ENCODE assay signal across 8 mouse cellular contexts in genomic region chr1:161875706-161876552, GRCm38 (mm10). TPM values are rescaled to one million over a fixed set of nuclear protein-coding genes. Genes with fewer than 3 reads are reported as not detected.
DNase-seq lines count a peak whose midpoint lies in the region; ATAC-seq lines count a peak whose summit lies in the region.

No protein-coding gene starts in this region.

- no peaks in the 10 kb centered on the region for H3K27me3 ChIP-seq in heart, embryonic 14.5 days (ENCODE audit: control insufficient read depth, insufficient read depth, low read length)
- no peaks in the 10 kb centered on the region for H3K27me3 ChIP-seq in embryonic facial prominence, embryonic 12.5 days
- H3K27me3 ChIP-seq in liver, embryonic 15.5 days = no peaks in the 10 kb centered on the region; the same call in 1 of the 2 replicates

- H3K36me3 ChIP-seq in heart, embryonic 14.5 days (ENCODE audit: control insufficient read depth, insufficient read depth, low read length) = no peaks in the 10 kb centered on the region
- no peaks in the 10 kb centered on the region for H3K36me3 ChIP-seq in embryonic facial prominence, embryonic 12.5 days
- H3K36me3 ChIP-seq in liver, embryonic 15.5 days (replicated peaks) = no peaks in the 10 kb centered on the region

- peak overlapping the region; percentile 94 for H3K9ac ChIP-seq in heart, embryonic 14.5 days (ENCODE audit: low read length)
- H3K9ac ChIP-seq in embryonic facial prominence, embryonic 12.5 days = peak overlapping the region; percentile 88
- peak overlapping the region; percentile 99 for H3K9ac ChIP-seq in liver, embryonic 15.5 days

- H3K4me1 ChIP-seq in heart, embryonic 14.5 days (ENCODE audit: control insufficient read depth in 2 of 2, insufficient read depth in 2 of 2, low read length in 2 of 2) = peaks cover 5 to 13% of the 10 kb centered on the region in 2 experiments; a peak in 3 of 4 replicates
- peaks cover 25% of the 10 kb centered on the region for H3K4me1 ChIP-seq in embryonic facial prominence, embryonic 12.5 days
- peaks cover 21% of the 10 kb centered on the region for H3K4me1 ChIP-seq in liver, embryonic 15.5 days (replicated peaks)

- DNase-seq in heart, postnatal 14 days = no peak
- peak; percentile 40 for DNase-seq in ES-CJ7 (ENCODE audit: low read depth, low spot score)
- peak; percentile 84 for DNase-seq in induced T-regulatory cell, adult 2 months (ENCODE audit: low read depth)
- DNase-seq in natural killer cell, adult 2 months (ENCODE audit: low spot score in 2 of 2) = peak; percentile 60 to 64
- DNase-seq in gastrocnemius, adult 18-20 months (ENCODE audit: low spot score) = no peak

- peak; percentile 45 for ATAC-seq in heart, embryonic 14.5 days (ENCODE audit: insufficient number of reproducible peaks, insufficient read depth, low FRiP score, low read depth)
- peak; percentile 31 for ATAC-seq in embryonic facial prominence, embryonic 12.5 days (ENCODE audit: insufficient number of reproducible peaks, insufficient read depth, low FRiP score, low TSS enrichment)
- peak; percentile 7 for ATAC-seq in liver, embryonic 15.5 days (ENCODE audit: insufficient read depth)

- peak overlapping the region; percentile 98 for H3K27ac ChIP-seq in heart, embryonic 14.5 days (replicated peaks in 1 of 2; ENCODE audit: control insufficient read depth in 1 of 2, insufficient read depth in 1 of 2, low read depth in 2 of 2, low read length in 2 of 2)
- H3K27ac ChIP-seq in embryonic facial prominence, embryonic 12.5 days = peak overlapping the region; percentile 98
- H3K27ac ChIP-seq in liver, embryonic 15.5 days (replicated peaks) = peak overlapping the region; percentile 100

- peak overlapping the region; percentile 82 to 89 for H3K4me3 ChIP-seq in heart, embryonic 14.5 days (ENCODE audit: control insufficient read depth in 1 of 2, insufficient read depth in 1 of 2, low read depth in 1 of 2, low read length in 2 of 2)
- peak overlapping the region; percentile 89 for H3K4me3 ChIP-seq in embryonic facial prominence, embryonic 12.5 days
- peak overlapping the region; percentile 97 for H3K4me3 ChIP-seq in liver, embryonic 15.5 days (replicated peaks)

- H3K9me3 ChIP-seq in heart, embryonic 14.5 days (ENCODE audit: control insufficient read depth, low read length) = no peaks in the 10 kb centered on the region
- no peaks in the 10 kb centered on the region for H3K9me3 ChIP-seq in embryonic facial prominence, embryonic 12.5 days
- no peaks in the 10 kb centered on the region for H3K9me3 ChIP-seq in liver, embryonic 15.5 days (replicated peaks)

- WGBS in heart, embryonic 14.5 days = under 1% methylated on average over 33 of the region's 34 CpGs
- WGBS in embryonic facial prominence, embryonic 12.5 days = under 1% methylated on average over 34 of the region's 34 CpGs
- WGBS in liver, embryonic 15.5 days (ENCODE audit: insufficient replicate concordance) = under 1% methylated on average over 34 of the region's 34 CpGs

- intact Hi-C loops in heart, postnatal 14 days (cut with DNase I) = loop anchor here (5.0 kb wide), 1 partner anchor 91 kb away; the partner anchor contains the start of gene Pigc

- H3K4me2 ChIP-seq in heart, embryonic 14.5 days (ENCODE audit: low read length) = peak overlapping the region; percentile 82
- peak overlapping the region; percentile 76 for H3K4me2 ChIP-seq in embryonic facial prominence, embryonic 12.5 days (replicated peaks)
- H3K4me2 ChIP-seq in liver, embryonic 15.5 days = peak overlapping the region; percentile 67

RNA-seq across cellular contexts. Expression of gene Suco, which starts 0.6 kb away (rescaled TPM):
- 15.5 and 19.2 TPM in 2 replicates for polyA plus RNA-seq in heart, embryonic 14.5 days (2014; fragmentation: Nextera tagmentation; extraction: Ambion mirVana)
- 10 to 100 TPM; 15.8 to 18.7 TPM for total RNA-seq in heart, postnatal 14 days (2021)
- 40.3 and 44.9 TPM in 2 replicates for polyA plus RNA-seq in embryonic facial prominence, embryonic 12.5 days (2016; fragmentation: Nextera tagmentation; extraction: Ambion mirVana)
- polyA plus RNA-seq in liver, embryonic 15.5 days (2015; fragmentation: Nextera tagmentation; extraction: Ambion mirVana) = 11.1 and 12.6 TPM in 2 replicates
- total RNA-seq in gastrocnemius, adult 18-20 months (2021) = 1 to 10 TPM; 9.3 to 9.4 TPM

Comparison
In these comparisons a context has a peak if more than half of its experiments do, and no peak if none do; other contexts are left out.
1. DNase-seq: peak in ES-CJ7 (single experiment), induced T-regulatory cell, adult 2 months (single experiment) and natural killer cell, adult 2 months (2 of 2); none in heart, postnatal 14 days (0 of 2) and gastrocnemius, adult 18-20 months (single experiment).
2. Peak in every context shown above with its lines, with median percentiles within 50 percentile points of each other: ATAC-seq, H3K27ac ChIP-seq, H3K4me2 ChIP-seq, H3K4me3 ChIP-seq and H3K9ac ChIP-seq.